Mouse (Mus musculus) liver, adult 2 months (tissue): ENCODE measurements around the gene Evc2.

Experiments
- CTCF ChIP-seq: fragments of 200-500 bp; IDR thresholded peaks from 2 replicates; pipeline ENCODE4 v1.5.1; 2011; ENCODE audit warnings: low read depth, low read length, control low read depth
- POLR2A ChIP-seq: fragments of 200-500 bp; IDR thresholded peaks from 2 replicates; pipeline ENCODE4 v1.6.1; 2011; ENCODE audit warnings: low read length, control low read depth; ENCODE audit not compliant: insufficient read depth; ENCODE audit errors: extremely low read depth

GRCm38 (mm10) chr5:37337696-37338095 is 603 bp upstream of the Evc2 start:
- TF ChIP-seq CTCF: no peak
- no peak for TF ChIP-seq POLR2A
